Mouse (Mus musculus) kidney, adult 18-20 months (tissue): Measurements from ENCODE around the gene 9130213A22Rik.

ENCODE experiments used
- DNase-seq: peaks from one replicate; pipeline ENCODE4 v3.0.0; 2021

The 9130213A22Rik gene

GRCm38 (mm10) chr11:69073065-69073888 is 49.1 kb downstream of the 9130213A22Rik start:
- DNase-seq: peak; percentile 82

- DNase-seq: peak; percentile 6
Measured at GRCm38 (mm10) chr11:69072666-69073064, 49.7 kb downstream of the 9130213A22Rik start.

- DNase-seq: no peak
Measured at GRCm38 (mm10) chr11:69072234-69072633, 50.2 kb downstream of the 9130213A22Rik start.

GRCm38 (mm10) chr11:69071262-69071661 is 51.1 kb downstream of the 9130213A22Rik start:
- DNase-seq: no peak

GRCm38 (mm10) chr11:69070590-69071222 is 51.7 kb downstream of the 9130213A22Rik start, which contains the start of gene Tmem107:
Gene Tmem107 (plus strand): TSS chr11:69070806.
- DNase-seq: peak; percentile 95

- DNase-seq: peak; percentile 45
Measured at GRCm38 (mm10) chr11:69070093-69070492, 52.3 kb downstream of the 9130213A22Rik start.
